Mouse (Mus musculus) MEL-GATA-1-ER (cell line): Measurements from ENCODE around the gene Mif.
"Not testable (repeated sequence)": the region's sequence is repeated elsewhere in the genome, so short reads cannot be mapped to it uniquely, and the experiment has no call there.

Source experiments
- DNase-seq: peaks from one replicate; pipeline ENCODE4 v3.0.0-alpha.2; 2012; ENCODE audit warnings: low read depth; ENCODE audit errors: extremely low read depth

The Mif gene

DNA sequence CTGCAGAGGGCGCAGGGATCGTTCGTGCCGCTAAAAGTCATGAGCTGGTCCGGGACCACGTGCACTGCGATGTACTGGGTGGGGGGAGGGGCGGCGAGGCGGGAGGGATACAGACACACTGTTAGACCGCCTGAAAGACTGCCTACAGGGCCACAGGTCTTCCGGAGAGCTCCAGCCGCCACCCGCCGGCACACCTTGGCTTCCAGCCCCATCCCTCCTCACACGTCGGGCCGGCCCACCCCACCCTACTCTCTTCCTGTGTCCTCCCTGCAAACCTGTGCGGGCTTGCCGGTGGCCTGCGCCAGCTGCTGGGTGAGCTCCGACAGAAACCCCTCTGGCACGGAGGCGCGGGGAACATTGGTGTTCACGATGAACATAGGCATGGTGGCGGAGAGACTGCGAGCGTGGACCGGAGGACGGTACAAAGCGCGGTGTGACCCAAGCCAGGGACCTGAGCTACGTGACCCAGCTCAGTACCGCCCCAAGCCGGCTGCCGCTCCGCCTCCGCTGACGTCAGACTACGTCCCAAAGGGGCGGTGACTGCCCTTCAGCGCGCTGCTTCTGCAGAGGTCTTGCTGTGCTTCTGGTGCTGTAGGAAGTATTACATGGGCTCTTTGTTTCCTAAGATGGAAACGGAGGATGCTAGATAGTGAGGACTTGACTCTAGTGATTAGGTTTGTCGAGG lies at the start of gene Mif:
Gene Mif (minus strand): TSS at position 455 of the 685 bp plus-strand sequence.
- DNase-seq: peak; percentile 87

DNA sequence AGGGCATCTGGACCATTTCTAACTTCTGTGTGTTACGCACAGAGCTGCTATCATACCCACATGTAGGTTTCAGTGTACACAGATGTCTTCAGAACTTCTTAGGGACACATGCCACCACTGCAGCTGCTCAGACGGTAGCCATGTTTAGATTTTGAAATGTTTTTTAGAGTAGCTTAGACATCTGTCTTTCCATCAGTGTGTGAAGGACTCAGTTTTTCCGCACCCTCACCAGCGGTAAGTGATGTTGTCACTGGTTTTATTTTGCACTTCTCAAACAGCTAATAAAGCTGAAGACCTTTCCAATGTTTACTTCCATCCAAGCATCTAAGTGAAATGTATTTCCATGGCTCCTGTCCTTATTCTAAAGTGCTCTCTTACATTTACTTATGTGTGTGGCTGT lies 46.8 kb upstream of the Mif start:
- DNase-seq: no peak

DNA sequence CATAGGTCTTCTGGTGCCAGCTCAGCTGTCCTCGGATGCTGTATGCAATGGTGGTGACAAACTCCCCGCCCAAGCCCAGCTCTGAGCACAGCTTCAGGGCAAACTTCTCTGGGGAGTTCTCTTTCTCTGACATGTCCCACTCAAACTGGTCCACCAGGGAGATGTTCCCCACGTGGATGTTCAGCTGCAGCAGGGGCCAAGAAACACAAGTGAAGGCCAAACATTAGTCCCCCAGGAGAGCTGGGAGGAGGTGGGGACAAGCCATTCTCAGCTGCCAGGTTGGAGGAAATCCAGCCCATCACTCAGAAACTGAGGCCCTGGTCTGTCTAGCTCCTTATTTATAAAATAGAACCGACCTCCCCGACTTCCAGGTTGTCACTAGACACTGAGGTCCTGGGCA lies 44.4 kb upstream of the Mif start:
- DNase-seq: no peak

DNA sequence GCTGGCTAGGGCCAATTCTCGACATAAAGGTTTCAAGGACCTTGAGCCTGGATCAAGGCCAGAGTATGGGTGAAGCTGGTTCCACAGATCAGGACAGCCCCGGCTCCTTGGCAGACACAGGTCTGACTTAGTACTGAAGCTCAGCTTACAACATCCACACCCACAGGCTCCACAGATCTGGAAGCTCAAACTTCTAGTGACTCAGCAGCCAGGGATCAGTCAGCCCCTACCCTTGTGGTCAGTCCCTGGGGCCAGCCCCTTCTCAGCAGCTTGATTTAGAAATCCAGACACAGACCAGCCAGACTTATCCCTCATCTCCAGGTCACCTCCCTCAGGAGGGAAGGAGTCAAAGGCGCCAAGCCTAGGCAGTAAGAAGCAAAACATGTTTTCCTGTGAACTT lies 38.8 kb upstream of the Mif start:
- DNase-seq: no peak

DNA sequence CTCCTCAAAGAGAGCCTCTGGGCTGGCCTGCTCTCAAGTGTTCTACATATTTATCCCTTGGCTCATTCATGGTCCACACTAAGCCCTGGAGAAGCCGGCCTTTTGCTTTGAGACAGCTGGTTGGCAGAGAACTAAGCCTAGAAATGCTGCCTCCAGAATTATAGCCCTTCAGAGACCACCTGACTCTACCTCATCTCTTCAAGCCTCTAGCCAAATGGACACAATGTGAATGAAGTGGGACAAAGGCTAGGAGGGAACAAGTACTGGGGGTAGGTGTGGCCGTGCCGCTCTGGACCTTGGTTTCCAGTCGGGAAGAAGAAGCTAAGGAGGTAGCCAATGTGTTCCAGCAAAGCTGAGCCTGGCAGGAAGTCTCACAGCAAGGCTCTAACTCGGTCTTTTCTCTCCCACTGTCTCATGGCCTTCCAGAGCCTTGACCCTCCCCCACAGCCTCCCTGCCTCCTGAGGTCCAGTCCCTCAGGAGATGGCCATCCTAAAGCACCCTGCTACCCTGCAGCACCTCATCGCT lies 38.1 kb upstream of the Mif start:
- DNase-seq: no peak

DNA sequence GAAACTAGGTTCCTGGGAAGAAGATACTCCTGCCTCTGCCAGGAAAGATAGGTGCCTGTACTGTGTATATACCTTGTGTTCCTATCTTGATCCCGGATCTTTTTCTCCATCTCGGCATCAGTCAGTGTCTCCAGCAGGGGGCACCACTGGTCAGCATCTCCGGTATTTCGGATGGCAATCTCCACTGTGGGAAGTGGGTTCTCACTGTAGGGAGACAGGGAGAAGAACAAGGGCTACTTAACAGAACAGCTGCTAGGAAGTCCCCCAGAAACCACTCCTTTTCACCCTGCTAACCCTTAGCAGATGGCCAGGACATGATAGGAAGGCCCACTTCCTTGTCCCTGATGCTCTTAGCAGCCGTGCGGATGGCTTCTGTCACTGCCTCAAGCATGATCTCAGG lies 37.3 kb upstream of the Mif start:
- peak; percentile 6 for DNase-seq

DNA sequence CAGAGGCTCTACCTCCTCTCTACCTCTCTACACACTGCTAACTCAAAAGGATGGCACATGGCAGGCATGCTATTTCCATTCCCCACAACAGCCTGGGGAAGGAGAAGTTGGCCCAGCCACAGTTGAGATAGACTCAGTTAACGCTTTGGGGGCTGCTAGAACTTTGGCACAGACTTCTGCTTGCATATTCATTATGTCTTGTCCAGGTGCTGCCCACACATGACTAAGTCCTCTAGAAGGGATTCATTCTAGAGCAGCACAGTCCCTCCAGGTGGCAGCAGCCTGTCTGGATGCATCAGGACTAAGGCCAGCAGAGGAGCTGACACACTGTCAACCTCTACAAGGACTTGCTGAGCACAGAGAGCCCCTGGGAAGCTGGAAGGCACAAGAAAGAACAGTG lies 36.2 kb upstream of the Mif start:
- DNase-seq: no peak

DNA sequence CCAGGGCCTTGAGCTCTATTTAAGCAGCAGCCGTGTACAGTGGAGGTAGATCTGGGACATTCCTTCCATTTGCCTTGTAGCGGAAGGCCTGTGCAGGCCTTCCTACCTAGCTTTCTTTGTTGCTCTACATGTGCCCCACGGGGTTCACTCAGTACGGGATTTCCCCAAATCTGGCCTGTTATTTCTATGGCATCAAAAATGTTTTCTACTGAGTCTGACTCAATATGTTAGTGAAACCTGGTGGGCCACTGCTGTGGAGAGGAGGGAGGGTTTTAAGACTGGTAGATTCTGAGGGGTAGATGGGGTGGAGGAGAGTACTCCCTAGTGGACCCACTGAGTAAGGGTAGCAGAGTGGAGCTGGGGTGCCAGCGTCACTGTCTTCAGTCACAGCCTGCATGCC lies 35.7 kb upstream of the Mif start:
- no peak for DNase-seq

DNA sequence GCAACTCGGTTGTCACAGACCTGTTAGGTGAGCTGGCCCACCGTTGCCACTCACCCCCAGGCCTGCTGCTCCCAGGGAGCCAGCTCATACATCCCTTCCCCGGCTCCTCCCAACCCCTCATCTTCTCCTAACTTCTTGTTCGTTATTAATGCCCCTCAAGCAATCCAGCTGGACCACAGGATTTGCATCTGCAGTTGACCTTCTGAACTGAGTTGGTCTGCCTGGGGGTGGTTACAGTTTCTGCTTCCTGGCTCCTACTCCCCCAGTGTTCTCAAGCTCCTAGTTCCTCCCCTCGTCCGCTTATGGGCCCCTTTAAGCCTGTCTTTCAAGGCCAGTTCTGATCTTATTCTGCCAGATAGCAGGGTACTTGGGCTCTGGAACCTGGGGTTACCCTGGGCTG lies 34.6 kb upstream of the Mif start:
- no peak for DNase-seq

DNA sequence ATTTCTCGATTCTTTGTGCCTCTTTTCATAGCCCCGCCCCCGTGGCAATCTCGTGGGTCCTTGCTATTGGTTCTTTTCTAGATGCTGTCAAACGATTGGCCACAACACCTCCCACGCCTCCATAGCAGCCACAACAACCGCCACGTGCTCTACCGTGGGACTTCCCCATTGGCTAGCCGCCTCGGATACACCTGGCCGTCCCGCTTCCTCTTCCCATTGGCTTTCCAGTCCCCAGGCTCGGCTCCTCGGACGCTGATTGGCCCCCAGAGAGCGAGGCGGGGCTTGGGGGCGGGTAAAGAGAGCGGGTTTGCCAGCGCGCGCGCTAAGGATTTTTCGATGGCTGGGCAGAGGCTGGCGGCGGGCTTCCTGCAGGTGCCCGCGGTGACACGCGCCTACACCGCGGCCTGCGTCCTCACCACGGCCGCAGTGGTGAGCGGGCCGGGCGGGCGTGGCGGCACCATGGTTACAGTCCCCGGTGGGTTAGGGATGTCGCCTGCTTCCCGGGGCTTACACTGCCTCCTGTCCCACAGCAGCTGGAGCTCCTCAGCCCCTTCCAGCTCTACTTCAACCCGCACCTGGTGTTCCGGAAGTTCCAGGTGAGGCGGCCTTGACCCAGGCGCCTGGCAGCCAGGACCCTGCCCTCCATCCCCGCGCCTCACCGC lies 33.2 kb upstream of the Mif start, which contains the start of gene Derl3:
Gene Derl3 (plus strand): TSS at position 325 of the 662 bp plus-strand sequence.
- peak; percentile 98 for DNase-seq

DNA sequence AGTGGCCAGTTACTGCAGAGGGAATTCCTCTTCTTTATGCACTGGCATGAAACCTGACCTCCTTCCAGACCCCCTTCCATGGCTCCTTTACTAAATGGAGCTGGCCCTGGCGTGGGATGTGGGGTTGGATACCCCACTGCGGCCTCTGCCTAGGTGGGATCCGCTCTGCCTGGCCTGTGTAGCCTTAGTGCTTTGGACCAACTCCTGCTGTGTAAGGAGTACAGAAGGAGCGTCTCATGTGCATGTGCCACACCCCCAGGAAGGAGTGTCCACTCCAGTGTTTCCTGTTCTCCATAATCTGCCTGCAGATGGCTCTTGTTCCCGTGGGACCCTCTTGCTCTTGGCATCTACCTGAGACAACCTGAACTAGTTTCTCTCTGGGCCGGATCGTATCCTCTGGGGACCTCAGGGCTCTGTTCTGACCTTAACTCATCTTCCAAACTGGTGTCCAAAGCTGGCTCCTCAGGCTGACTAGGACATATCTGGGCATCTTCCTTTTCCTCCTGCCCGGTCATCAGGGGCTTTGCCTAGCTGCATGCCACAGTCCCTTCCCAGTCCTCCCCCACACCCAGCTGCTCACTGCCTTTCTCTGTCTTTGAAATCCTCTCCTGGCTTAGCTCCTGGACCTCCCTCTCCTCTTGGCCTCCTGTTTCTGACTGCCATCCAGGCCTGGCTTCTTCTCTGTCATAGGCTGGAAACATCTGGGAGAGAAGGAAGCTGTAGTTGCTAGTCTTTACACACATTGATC lies 29.5 kb upstream of the Mif start:
- DNase-seq: no peak

DNA sequence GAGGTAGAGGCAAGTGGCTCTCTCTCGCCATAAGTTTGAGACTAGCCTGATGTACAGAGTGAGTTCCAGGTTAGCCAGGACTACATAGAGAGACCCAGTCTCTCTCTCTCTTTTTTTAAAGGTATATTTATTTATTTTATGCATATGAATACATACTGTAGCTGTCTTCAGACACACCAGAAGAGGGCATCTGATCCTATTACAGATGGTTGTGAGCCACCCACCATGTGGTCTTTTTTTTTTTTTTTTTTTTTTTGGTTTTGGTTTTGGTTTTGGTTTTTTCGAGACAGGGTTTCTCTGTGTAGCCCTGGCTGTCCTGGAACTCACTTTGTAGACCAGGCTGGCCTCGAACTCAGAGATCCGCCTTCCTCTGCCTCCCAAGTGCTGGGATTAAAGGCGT lies 27.5 kb upstream of the Mif start:
- not testable (repeated sequence) for DNase-seq

DNA sequence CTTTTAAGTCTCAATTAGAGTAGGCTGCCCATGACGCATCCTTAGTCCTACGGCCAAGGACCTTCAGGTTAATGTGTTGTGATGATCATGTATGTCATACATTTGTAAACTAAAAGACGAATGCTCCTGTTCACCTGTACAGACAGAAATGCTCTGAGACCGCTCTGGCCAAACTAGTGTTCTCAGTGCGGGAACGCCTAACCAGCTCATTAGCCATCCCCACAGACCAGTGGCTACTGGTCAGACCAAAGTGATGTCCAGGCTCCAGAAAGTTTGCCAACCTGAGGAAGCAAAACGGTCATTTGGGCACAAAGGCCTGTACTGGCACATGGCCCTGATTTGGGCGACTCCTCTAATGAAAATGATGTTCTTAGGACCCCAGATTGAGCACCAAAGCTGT lies 24.7 kb upstream of the Mif start:
- DNase-seq: no peak

DNA sequence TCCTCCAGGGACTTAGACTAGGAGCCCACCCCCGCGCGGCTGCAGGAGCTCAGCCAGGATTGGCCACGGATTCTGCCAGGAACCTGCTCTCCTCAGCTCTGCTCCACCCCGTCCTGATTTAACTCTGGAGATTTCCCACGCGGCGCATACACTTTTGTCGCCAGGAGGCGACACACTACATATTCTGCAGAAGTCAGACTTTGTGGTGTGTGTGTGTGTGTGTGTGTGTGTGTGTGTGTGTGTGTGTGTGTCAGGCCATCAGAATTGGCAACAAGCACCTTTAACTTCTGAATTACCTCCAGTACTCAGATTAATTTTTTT lies 23.2 kb upstream of the Mif start:
- DNase-seq: no peak

DNA sequence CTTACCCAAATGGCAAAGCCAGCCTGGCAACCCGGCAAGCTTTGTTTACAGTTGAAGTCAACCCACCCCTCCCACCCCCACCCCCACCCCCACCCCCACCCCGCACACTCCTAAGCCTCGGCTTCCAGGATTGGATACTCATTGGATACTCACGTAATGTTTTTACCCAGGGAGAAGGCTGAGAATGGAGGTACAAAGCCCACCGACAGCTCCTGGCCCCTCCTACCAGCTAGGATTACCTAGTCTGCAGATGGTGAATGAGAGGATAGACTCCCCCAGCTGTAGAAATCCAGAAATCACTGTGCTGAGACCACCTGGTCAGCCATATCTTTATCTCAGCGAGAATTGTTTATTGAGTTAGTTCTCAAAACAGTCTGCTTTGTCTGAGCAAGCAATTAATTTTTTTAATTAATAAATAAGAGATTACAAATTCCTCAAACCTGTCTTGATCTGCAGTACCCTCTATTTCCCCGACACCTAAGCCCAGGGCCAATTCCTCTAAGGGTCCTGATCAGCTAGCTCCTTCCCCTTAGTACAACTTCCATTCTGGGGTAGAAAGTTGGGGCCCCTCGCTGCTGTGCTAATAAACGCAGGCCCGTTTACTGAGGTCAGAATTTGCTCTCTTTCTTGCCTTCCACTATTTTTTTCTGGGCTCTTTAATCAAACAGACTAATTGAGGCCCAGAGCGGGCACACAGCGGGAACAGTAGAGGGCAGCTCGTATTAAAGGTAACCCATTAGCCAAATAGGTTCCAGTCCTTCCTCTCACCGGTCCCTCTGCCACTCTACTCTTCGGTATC lies 22.6 kb upstream of the Mif start:
- no peak for DNase-seq

DNA sequence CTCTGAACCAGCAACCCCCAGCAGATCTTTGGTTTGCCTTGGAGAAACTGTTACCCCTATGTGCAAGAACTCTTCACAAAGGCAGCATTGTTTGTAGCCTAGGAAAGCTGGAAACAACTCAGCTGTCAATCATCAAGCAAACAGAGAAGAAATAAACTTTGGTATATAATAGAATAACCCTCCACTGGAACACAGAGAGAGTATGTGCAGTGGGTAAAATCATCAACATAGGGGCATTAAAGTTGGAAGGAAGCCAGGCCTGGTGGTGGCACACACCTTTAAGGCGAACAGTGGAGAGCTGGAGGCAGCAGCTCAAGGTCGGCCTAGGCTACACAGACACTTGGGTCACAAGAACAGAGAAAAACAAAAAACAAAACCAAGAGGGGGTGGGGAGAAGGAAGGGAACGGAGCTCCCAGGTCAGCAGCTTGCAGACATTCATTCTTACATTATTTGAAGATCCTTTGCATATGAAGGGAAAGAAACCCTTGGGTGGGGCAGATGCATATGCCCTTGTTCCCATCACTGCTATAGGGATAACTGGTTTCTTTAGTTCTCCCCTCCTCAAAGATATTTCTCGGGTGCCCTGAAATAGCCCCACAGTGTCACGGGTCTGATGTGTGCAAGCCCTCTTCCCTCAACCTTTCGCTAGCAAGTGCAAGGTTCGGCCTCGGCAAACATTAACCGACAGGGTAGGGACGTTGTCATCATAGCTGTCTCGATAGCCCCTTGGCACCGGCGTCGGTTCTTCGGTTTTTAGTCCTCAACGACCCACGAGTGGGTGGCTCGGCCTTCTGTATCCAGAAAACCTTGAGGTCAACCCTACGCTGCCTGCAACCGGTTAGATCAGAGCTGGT lies 21.8 kb upstream of the Mif start:
- DNase-seq: no peak

DNA sequence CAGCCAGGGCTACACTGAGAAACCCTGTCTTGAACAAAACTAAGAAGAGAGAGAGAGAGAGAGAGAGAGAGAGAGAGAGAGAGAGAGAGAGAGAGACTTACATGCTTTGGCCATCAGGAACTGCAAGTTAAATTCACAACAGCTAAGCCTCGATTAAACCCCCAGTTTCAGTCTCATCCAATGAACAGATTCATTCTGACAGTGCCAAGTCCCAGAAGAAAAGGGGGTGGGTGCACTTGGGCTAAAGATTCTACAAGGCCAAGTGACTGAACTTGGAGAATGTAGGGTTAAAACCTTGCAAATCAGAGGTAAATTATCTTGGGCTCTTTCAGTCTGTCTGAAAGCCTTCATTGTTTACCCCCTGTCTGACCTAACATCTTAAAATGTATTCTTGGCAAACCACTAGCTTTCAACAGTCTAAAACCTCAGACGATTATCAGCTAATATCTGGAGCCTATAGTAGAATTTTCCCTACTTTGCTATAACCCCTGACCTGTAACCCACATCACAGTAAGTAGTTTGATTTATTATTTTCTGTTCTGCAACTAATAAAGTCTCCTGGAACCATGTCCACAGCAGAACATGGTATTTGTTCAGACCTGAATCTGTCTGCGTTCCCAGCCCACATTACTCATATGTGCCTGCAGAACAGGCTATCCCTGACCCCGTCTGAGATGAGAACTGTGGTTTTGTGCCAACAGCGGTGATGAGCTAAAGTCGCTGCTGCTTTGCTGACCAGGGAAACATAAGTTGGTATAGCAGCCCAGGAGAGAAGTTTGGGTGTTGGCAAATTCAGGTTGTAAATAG lies 20.9 kb upstream of the Mif start:
- DNase-seq: no peak

DNA sequence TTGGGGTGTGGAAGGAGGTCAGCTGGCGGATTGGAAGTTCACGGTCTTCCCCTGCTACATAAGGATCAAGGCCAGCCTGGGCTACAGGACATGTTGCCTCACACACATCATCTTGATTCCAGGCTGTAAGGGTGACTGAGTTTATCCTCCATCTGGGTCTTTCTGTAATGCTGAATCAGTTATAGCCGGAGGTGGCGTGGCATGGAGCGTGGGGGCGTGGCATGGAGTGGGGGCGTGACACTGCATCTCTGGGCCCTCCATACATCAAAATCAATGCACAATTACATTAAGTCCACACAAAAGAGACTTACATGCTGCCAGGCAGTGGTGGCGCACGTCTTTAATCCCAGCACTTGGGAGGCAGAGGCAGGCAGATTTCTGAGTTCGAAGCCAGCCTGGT lies 20.3 kb upstream of the Mif start:
- DNase-seq: no peak

DNA sequence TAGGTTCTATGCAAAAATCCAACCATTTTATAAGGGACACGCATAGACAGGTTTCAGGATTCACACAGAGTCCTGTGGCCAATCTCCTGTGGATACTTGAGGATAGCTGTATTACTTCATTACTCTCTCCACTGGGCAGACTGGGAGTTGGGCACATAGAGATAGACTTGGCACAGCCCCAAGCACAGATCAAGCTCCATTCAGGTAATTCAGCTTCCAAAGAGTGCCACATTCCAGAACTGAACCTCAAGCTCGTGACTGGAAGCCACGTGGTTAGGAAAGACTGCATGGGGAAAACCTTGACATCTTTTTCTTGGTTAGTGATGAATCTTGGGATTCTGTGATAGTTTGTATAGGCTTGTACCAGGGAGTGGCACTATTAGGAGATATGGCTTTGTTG lies 18.8 kb upstream of the Mif start:
- DNase-seq: no peak
